Mouse (Mus musculus) layer of hippocampus, postnatal 25 days (tissue): ENCODE data around the gene Lrtm2. TPM values are rescaled to one million over a fixed set of nuclear protein-coding genes. Genes with fewer than 3 reads are reported as not detected.

Experiments
- DNase-seq, 2 experiments: peaks; one replicate each; pipeline ENCODE4 v3.0.0; 2022; ENCODE audit warnings: mixed read lengths in 2 of 2, low spot score in 1 of 2; ENCODE audit errors: extremely low spot score in 1 of 2
- total RNA-seq, 2 experiments: library from RNA; stranded (reverse); gene quantifications; 2 replicates each; pipeline ENCODE4 v1.2.3; 2021

Gene Lrtm2
- total RNA-seq, 2 experiments from 2014 or later: 35.6 to 37.4 TPM

DNA sequence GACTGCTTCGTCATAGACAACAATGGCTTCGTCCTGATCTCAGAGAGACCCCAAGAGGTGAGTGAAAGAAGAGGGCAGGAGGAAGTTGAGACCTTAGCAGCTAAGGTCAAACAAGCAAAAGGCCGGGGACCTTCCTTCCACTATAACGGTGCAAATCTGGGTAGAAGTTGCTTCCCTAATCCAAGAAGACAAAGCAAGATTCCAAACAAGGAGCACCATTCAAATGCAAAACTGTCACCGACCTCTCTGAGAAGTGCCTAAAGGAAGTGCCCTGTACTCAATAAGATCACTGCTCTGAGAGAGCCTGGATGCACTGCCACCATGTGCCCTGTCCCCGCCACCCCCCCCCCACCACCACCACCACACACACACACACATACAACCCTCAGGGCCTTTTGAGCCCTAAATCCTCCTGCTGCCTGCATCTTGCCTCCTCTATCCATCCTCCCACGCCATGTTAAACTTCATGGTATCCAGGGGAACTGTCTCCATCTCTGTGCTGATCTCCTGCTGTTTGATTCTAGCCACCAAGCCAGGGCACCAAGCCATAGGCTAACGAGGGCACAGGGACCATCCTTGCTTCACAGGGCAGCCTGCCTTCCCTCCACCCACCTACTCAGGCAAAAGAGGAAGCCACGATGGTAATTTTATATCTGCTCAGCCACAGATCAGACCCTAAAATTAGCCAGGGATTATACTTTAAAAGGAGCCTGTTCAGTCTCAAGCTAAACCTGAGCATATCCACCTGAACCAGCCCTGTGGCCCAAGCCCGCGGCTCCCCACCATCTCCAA, 7.8 kb upstream of the Lrtm2 start:
- no peak for DNase-seq

DNA sequence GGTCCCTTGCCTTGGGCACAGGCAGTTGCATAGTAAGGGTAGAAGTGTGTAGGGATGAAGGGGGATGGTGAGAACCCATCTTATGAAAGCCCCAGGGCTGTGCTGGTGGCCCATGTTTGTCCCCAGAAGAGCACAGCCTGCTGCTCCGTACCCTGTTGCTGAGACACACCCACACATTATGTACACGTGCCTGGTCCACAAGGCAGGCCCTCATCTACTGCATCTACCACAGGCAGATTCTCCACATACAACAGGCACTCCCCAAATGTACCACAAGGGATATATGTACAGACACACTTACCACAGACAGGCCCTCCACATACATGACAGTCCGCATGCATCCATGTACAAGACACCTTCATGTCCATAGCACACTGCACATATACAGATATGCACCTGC, 6.7 kb upstream of the Lrtm2 start:
- DNase-seq: no peak

DNA sequence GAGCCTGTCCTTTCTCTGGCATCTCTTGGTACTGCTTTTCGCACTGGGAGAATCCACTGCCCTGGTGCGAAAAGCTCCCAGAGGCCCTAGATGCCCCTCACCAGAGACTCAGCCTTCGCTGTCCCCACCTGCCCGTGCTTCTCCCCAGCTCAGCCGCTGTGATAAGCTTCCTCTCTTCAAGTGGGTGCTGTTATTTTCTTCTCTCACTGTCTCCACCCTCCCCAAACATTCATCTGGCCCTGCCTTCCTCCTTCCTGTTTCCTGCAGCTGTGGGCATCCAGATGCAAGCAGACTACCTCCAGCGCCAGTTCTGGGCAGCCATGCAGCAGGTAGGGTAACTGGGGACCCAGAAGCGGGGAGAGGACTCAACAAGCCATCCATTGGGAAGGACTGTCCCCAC, 5.6 kb upstream of the Lrtm2 start:
- no peak for DNase-seq

DNA sequence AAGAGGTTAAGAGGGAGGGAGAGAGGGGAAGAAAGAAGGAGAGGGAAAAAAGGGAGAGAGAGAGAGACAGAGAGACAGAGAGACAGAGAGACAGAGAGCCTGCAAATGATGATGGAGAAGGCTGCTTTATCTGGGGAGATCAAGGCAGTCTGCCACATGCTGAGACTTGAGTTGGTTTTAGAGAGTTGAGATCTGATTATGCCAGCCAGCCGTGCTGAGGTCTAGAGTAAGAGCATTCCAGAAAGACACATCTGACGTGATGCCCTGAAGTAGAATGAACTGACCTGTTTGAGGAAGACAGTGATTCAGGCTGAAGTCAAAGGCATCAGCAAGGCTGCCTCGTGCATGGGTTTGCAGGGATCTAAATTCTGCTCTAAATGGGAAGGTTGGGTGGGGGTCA, 3.3 kb upstream of the Lrtm2 start:
- DNase-seq: no peak

DNA sequence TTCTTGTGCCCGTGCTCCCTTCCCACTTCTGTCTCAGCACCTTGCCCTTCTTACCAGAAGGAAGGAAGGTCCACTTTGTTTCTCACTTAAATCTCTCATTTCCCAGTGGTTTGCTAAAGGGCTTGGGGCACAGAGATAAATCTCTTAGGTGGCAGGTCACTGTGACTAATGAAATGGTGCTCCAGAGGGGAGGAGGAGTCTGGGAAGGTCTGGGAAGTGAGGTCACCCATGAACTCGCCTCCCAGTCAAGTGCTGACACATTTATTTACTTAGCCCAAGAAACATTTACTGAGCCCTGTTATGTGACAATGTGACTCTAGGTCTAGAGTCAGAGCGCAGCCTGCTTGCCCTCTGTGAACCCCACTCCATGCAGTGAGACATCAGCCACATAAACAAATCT, 2.6 kb upstream of the Lrtm2 start:
- DNase-seq: no peak

DNA sequence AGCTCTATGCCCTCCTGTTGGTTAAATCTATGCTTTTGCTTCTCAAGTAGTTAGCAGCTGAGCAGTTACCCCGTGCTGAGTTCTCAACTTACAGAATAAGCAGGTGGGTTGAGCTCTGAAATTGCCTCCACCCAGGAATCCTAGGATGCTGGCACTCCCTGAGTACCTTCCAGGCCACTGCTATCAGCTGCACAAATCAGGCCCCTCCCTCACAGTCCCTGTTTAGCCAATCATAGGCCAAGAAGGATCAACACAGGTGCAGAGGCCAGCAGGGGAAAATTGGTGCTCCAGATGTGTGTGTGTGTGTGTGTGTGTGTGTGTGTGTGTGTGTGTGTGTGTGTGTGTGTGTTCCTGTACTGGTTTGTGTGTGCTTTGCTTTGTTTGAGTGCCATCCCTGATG, 1.5 kb upstream of the Lrtm2 start:
- no peak for DNase-seq

DNA sequence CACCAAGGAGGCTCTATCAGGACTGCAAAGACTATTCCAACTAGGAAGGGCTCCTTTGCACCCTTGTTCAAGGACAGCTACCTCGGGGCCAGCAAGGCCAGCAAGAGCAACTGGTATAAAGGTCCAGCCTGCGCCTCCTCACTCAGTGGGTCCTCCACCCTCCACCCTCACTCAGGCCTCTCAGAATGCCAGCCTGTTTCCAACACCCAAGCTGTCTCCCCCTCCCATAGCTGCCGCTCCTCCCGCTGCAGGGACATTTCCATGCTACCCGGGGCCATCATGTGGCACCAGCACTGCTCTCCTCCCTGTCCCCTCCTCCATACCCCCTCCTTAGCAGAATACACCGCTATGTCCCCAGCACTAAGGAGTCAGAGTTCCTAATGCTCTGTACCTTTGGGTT, 630 bp downstream of the Lrtm2 start:
- peak in 1 of 2 experiments; percentile 49 for DNase-seq

DNA sequence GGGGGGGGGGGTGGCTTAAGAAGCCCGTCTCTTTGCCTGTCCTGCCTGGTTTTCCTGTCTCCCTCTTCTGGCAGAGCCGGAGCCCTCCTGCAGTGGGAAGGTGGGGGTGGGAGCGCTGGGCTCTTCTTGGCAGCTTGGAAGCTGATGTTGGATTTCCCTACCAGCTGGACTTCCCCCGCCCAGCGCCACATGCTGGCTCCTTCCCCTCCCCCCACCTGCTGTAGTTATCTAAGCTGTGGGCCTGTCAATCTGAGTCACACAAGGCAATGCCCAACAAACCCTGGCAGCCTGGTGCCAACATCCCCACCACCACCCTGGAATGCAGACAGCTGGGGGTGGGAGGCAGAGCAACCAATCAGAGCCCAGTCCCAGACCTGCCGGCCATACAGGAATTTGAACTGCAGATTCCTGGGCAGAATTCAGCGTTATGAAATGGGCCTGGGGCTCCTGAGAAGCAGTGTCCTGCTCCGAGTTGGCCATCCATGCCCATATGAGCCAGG, 1.3 kb downstream of the Lrtm2 start:
- peak; percentile 63 to 72 for DNase-seq

DNA sequence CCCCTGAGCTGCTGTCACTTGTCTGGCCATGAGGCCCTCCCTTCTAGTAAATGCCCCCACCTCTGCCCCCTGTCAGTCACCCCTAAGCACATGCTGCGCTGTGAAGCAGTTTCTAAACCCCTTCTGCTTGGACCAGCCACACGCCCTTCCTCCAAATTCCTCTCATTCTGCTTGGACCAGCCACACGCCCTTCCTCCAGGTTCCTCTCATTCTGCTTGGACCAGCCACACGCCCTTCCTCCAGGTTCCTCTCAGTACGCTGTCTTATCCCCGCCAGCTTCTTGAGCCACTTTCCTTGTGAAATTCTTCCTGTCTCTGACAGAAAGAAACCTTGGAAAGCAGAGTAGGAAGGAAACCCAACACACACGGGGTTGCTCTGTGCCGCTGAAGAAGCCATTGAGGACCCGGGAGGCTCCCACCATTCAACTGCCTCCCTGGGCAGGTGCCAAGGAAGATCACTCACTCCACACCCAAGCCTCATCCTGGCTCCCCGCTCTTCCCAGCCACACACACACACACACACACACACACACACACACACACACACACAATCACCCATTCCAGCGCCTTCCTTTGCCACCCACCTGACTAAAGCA, 1.9 kb downstream of the Lrtm2 start:
- DNase-seq: peak in 1 of 2 experiments; percentile 39

DNA sequence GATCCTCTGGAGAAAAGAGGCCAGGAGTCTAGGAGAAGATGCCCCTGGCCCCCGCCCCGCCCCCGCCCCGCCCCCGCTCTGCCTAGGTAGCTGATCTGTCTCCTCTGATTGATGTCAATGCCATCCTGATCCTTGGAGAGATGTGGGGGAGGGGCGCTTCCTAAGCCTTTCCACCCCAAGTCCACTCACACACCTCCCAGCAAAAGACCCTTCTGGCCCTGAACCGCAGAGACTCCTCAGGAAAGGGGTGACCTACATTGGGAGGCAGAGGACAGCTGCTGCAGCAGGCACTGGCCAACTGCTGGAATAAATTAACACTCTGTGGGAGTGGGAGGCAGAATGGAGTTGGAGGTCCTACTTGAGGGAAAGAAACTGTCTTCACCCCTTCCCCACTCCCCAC, 4.0 kb downstream of the Lrtm2 start:
- no peak for DNase-seq

DNA sequence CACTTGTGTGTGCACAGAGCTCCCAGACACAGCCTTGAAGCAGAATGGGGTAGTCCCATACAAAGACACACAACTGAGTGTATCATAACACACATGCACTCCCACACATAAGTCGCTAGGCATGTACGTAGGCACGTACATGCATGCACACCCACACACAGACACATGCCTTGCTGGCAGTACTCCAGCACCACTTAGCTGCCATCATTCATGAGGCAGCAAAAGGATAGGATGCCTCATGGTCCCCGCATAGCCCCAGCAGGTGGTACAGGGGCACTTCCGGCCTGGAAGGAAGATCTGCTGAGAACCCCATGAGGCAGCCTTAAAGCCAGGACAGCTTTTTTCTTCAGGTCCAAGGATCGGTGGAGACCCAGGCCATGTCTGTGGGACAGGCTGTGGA, 4.6 kb downstream of the Lrtm2 start:
- DNase-seq: no peak

DNA sequence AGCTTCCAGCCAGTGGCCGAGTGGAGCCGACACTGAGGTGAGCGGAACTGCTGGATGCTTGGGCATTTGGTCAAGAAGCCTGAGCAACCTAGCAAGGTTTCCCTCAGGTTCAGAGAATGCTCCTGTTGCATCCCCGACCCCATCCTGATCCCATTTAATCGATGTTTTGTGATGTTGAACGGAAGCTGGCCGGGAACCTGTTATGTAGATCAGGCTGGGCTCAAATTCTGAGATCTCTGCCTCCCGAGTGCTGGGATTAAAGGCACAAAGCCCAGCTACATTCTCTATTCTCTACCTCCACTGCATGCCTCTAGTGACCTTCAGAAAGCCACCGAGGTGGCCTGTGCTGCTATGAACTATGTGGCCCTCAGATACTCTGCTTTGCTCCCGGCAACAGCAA, 5.8 kb downstream of the Lrtm2 start:
- DNase-seq: no peak

DNA sequence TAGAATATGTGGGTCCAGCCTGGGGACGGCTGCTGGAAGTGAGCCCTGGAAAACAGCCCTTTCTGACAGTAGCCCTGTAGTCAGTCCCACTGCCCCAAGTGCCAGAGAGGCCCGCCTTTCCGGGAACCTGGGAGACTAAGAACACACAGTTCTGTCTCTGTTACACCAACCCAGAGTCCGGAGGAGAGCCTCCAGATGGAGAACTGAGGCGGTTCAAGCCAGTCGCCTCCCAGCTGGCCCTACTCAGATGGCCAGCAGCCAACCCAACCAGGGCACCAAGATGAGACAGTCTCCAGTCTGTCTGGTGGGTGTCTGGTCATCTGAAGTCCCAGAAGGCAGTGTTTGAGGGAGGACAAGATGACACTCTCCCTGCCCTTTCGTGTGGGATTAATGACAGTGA, 8.8 kb downstream of the Lrtm2 start:
- no peak for DNase-seq

DNA sequence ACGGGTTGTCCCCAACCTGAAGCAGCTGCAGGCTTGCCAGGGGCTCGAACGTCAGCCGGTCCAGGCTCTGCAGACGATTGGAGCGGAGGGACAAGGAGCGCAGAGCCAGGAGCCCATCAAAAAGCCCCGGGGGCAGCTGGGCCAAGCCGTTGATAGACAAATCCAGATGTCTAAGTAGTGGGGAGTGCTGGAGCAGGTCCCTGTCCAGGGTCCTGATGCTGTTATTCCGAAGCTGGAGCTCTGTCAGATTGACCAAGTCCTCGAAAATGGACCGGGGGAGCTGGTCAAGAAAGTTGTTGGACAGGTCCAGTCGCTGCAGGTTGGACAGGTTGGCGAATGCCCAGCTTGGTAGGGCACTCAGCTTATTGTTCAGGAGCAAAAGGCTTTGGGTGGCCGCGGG, 10.1 kb downstream of the Lrtm2 start:
- DNase-seq: no peak

DNA sequence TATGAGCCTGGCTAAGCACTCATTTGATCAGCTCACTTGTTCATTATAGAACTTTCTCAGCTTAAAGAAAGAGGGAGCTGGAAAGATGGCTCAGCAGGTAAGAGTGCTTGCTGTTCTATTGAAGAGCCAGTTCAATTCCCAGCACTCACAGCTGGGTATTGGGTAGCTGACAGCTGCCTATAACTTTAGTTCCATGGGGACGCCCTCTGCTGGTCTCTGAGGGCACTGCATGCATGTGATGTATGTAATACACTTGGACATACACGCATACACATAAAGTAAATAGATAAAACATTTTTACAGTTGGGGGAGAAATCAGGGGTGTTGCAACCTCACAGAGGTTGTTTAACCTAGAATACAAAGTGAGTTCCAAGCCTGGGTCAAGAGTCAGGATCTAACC, 11.2 kb downstream of the Lrtm2 start:
- no peak for DNase-seq

DNA sequence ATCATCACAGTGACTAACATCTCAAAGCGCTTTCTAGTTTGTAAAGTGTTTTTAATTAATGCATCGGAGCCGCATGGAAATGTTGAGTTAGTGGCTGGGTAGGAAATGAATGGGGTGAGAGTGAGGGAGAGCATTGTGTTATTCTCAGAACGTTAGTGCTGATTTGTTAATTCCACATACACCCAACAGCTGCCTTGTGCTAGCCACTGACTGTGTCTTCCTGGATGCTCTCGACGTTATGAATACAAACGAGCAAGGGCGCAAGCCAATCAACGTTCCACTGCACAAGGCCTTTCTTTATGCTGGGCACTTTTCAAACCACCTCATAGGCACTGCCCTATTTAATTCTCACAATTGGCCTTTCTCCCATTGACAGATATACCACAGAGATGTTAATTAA, 11.8 kb downstream of the Lrtm2 start:
- DNase-seq: no peak

DNA sequence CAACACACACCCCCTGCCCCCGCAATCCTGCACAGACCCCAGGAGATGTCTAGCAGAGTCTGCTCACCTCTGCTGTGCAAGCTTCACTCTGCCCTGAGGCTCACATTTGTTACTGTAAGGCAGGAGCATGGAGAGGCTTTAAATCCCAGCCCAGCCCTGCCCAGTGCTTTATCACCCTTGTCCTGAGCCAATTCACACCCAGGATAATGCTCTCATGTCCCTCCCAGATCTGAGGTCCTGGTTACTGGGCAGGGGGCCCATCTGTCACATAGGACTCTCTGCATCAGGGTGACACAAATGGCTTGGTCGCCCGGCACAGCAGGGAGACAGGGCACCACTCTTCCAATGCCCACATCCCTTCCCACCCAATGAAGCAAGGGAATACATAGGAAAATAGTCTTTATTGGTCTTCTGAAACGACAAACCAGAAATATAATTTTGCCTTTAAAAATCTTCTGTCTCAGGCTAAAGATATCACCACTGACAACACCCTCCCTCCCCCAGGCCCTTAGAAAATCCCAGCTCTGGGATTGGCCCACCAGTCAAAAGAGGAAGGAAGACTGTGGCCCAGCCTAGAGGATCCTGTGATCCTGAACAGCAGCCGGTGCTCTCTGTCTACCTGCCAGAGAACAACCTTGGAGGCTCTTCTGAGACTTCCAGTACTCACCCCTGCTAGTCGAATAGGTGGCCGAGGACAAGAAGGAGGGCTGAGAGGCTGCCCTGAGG, 15.7 kb downstream of the Lrtm2 start:
- DNase-seq: no peak

DNA sequence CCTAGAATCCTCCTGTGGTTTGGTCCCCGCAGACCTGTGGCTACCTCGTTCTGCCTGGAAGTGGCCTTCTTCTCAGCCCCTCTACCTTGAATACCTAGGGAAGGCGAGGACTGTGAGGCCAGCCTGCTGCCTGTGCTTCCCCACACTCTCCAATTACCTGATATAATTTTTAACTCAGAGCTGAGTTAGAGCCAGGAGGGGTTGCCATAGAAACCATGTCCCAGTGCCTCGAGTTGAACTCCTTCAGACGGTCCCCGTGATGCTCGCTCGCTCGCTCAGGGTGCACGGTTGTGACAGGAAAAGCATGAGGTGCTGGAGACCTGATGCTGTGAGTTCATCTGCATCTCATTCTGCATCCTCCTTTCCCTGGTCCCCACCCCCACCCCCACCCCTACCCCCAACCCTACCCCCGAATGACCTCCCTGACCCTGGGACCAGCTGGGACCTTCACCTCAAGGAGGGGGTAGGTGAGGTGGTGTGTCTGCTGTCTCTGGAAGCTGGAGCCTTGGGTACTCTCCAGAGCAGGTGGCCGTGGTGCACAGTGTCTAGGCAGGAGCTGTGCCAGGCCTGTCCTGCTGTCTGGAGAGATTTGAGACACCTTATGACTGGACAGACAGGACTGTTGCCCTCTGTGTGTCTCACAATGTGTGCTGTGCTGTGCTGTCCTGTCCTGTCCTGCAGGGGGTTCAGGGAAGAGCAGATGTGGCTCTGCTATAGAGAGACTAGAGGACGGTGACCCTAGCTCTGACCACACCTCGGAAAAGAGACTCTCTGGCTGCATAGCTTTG, 16.8 kb downstream of the Lrtm2 start:
- no peak for DNase-seq

DNA sequence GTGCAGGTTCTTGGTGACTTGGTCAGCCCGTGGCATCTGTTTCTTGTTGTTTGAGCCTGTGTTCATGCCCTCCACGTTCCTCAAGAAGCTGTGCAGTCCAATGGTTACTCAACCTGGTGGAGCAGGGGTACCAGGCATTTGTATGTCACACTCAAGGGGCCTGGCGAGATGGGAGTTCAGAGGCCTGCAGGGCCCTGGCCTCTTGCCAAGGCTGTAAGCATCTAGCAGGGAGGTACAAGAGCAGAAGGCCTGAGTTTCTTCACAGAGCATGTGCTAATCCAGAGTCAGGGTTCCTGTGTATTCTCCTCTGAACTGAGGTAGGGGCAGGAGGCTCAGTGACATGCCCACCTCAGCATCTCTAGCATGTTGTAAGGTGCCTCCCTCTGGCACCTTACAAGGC, 17.5 kb downstream of the Lrtm2 start:
- DNase-seq: no peak

DNA sequence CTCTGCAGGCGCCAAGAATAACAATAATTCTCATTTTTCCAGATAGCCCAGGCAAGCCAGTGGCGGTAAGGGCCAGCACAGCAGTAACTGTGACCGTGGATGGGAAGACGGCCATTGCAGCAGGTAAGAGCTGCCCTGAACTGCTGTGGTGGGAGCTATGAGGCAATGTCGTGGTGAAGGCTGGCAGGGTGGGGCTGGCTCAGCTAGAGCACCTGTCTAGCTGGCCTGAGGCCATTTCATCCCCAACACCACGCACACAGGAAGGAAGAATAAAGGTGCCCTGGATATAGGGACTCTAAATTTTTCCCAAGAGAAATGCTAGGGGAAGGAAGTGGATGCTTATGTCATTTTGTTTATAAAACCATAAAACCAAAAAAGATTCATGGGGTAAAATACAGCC, 18.2 kb downstream of the Lrtm2 start:
- DNase-seq: no peak

DNA sequence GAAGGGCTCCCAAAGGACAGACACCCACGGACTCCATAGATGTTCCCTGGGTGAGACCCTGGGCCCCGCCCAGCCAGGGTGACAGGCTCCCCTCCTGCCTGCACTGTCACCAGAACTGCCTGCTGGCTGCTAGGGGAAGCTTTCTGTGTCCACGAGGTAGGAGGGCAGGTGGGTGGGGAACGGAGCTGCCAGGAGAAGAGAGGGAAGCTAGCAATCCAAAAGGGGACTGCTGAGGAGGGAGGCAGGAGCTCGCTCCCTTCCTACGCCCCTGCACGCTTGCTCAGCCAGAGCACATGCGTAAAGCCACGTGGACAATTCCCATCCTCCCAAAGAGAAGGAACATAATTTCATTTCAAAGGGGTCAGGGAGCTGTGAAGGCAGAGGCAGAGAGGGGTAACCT, 20.4 kb downstream of the Lrtm2 start:
- DNase-seq: no peak
